In genomic region chr2:181580131-181580772, GRCm38 (mm10) we compare ENCODE assay signal across 8 mouse cellular contexts. TPM values are rescaled to one million over a fixed set of nuclear protein-coding genes. Genes with fewer than 3 reads are reported as not detected.
DNase-seq lines count a peak whose midpoint lies in the region; ATAC-seq and TF ChIP-seq lines count a peak whose summit lies in the region.

No protein-coding gene starts in this region.

- H3K79me2 ChIP-seq in heart, adult 2 months (replicated peaks; ENCODE audit: control insufficient read depth, insufficient read depth, low read length): no peaks in the 10 kb centered on the region

- H3K4me3 ChIP-seq in heart, adult 2 months: peak overlapping the region; percentile 80
- H3K4me3 ChIP-seq in ES-E14 (ENCODE audit: insufficient read depth in 1 of 2, low read depth in 1 of 2, low read length in 2 of 2, poor library complexity in 1 of 2, severe bottlenecking in 1 of 2): peak overlapping the region; percentile 61 to 90
- peak overlapping the region; percentile 83 for H3K4me3 ChIP-seq in heart, postnatal 0 days (ENCODE audit: low read depth, low read length)
- peak overlapping the region; percentile 79 for H3K4me3 ChIP-seq in midbrain, embryonic 11.5 days (ENCODE audit: low read depth, low read length)

- H3K27ac ChIP-seq in heart, adult 2 months: peak overlapping the region; percentile 90
- H3K27ac ChIP-seq in ES-E14 (ENCODE audit: insufficient read depth, low read depth, low read length, poor library complexity, severe bottlenecking): peak overlapping the region; percentile 25; the same call in 1 of the 2 replicates
- H3K27ac ChIP-seq in heart, postnatal 0 days (ENCODE audit: low read depth): peak overlapping the region; percentile 92
- H3K27ac ChIP-seq in midbrain, embryonic 11.5 days (ENCODE audit: low read depth, low read length): no peak overlapping the region

- peaks cover 6% of the 10 kb centered on the region; the same call in 1 of the 2 replicates for H3K4me1 ChIP-seq in heart, adult 2 months (ENCODE audit: control insufficient read depth, insufficient read depth, low read length)
- H3K4me1 ChIP-seq in ES-E14 (ENCODE audit: control insufficient read depth in 2 of 2, insufficient read depth in 2 of 2, low read length in 2 of 2, poor library complexity in 1 of 2): no peaks in the 10 kb centered on the region
- peaks cover 33% of the 10 kb centered on the region for H3K4me1 ChIP-seq in heart, postnatal 0 days (ENCODE audit: control insufficient read depth, insufficient read depth)
- peaks cover 6% of the 10 kb centered on the region for H3K4me1 ChIP-seq in midbrain, embryonic 11.5 days (ENCODE audit: control insufficient read depth, insufficient read depth, low read length)

- no peak for TF ChIP-seq EP300 in heart, adult 2 months (IDR thresholded peaks at IDR 0.05; ENCODE audit: insufficient read depth, low read depth, low read length)
- 0 out of 2 replicates have a peak, but pooled peaks have one; percentile 10 for TF ChIP-seq EP300 in heart, postnatal 0 days (IDR thresholded peaks at IDR 0.05; ENCODE audit: low read depth)

- TF ChIP-seq POLR2A in heart, adult 2 months (IDR thresholded peaks at IDR 0.05; ENCODE audit: insufficient read depth, low read depth, low read length): no peak

- H3K9me3 ChIP-seq in ES-E14 (ENCODE audit: control insufficient read depth, insufficient read depth, low read depth, low read length): no peaks in the 10 kb centered on the region
- no peaks in the 10 kb centered on the region for H3K9me3 ChIP-seq in heart, postnatal 0 days (replicated peaks; ENCODE audit: control insufficient read depth, low read length)
- no peaks in the 10 kb centered on the region for H3K9me3 ChIP-seq in midbrain, embryonic 11.5 days (ENCODE audit: control insufficient read depth, low read length)

- H3K27me3 ChIP-seq in heart, adult 2 months (ENCODE audit: control insufficient read depth, insufficient read depth, low read length): no peaks in the 10 kb centered on the region
- no peaks in the 10 kb centered on the region for H3K27me3 ChIP-seq in heart, postnatal 0 days (ENCODE audit: control insufficient read depth, insufficient read depth, low read length)
- no peaks in the 10 kb centered on the region for H3K27me3 ChIP-seq in midbrain, embryonic 11.5 days (ENCODE audit: control insufficient read depth, insufficient read depth, low read length)

- H3K36me3 ChIP-seq in heart, adult 2 months (ENCODE audit: control insufficient read depth, insufficient read depth, low read length): no peaks in the 10 kb centered on the region
- peaks cover 5% of the 10 kb centered on the region for H3K36me3 ChIP-seq in ES-E14 (ENCODE audit: control insufficient read depth, insufficient read depth, low read length, poor library complexity, severe bottlenecking)
- H3K36me3 ChIP-seq in heart, postnatal 0 days (replicated peaks; ENCODE audit: control insufficient read depth, insufficient read depth, low read length): peaks cover 15% of the 10 kb centered on the region
- peaks cover 4% of the 10 kb centered on the region for H3K36me3 ChIP-seq in midbrain, embryonic 11.5 days (ENCODE audit: control insufficient read depth, insufficient read depth, low read length)

- 70% methylated on average over 5 of the region's 5 CpGs for WGBS in heart, adult 2 months
- 60% methylated on average over 5 of the region's 5 CpGs for WGBS in heart, postnatal 0 days
- 82% methylated on average over 5 of the region's 5 CpGs for WGBS in midbrain, embryonic 11.5 days

- no peak for TF ChIP-seq CTCF in heart, adult 2 months (IDR thresholded peaks at IDR 0.05)
- no peak for TF ChIP-seq CTCF in heart, postnatal 0 days (IDR thresholded peaks at IDR 0.05; ENCODE audit: low read depth)

- peak overlapping the region; percentile 93 for H3K4me2 ChIP-seq in heart, postnatal 0 days (ENCODE audit: low read depth, low read length)
- peak overlapping the region; percentile 95 for H3K4me2 ChIP-seq in midbrain, embryonic 11.5 days

- peak overlapping the region; percentile 64 for H3K9ac ChIP-seq in heart, adult 2 months (ENCODE audit: low read depth, low read length)
- H3K9ac ChIP-seq in ES-E14 (ENCODE audit: insufficient read depth, low read depth, low read length, poor library complexity, severe bottlenecking): peak overlapping the region; percentile 54; the same call in 1 of the 2 replicates
- peak overlapping the region; percentile 76 for H3K9ac ChIP-seq in heart, postnatal 0 days (replicated peaks; ENCODE audit: low read depth, low read length)
- peak overlapping the region; percentile 90 for H3K9ac ChIP-seq in midbrain, embryonic 11.5 days (ENCODE audit: low read length)

- DNase-seq in heart, adult 2 months: peak in 1 of 2 experiments; percentile 1
- no peak for DNase-seq in heart, postnatal 25 days (ENCODE audit: low spot score)
- no peak for DNase-seq in ES-E14 (ENCODE audit: low read depth, low spot score)
- DNase-seq in heart, postnatal 0 days (ENCODE audit: low spot score): no peak
- DNase-seq in midbrain, embryonic 11.5 days (ENCODE audit: low spot score, missing footprints): no peak
- no peak for DNase-seq in layer of hippocampus, postnatal 14 days (ENCODE audit: low spot score in 2 of 2)

- ATAC-seq in heart, postnatal 0 days (ENCODE audit: insufficient read depth, low read depth): no peak
- ATAC-seq in midbrain, embryonic 11.5 days (ENCODE audit: low FRiP score): no peak
- ATAC-seq in erythroid progenitor cell, adult 5-6 weeks (replicated peaks; ENCODE audit: low FRiP score, poor library complexity, severe bottlenecking): no peak
- no peak for ATAC-seq in megakaryocyte-erythroid progenitor cell, adult 5-6 weeks (replicated peaks; ENCODE audit: low FRiP score, low TSS enrichment, poor library complexity, severe bottlenecking)

- in situ Hi-C loops in ES-E14 (cut with MboI; ENCODE audit: low sequenced_read_pairs in 2 of 2, unreplicated experiment in 2 of 2): no loop called here

- intact Hi-C loops in heart, adult 2 months (cut with DNase I): loop anchor here (10.0 kb wide), 1 partner anchor 395 kb away; the partner anchor contains the start of gene Ppdpf
- intact Hi-C loops in heart, postnatal 25 days (cut with DNase I): loop anchor here (2.0 to 5.0 kb wide), 2 partner anchors 59 to 168 kb away; partner anchors contain the start of gene Dnajc5

RNA-seq across cellular contexts. Expression of gene Uckl1, which starts 4.4 kb away (rescaled TPM):
- total RNA-seq in heart, adult 2 months (2021): 10 to 100 TPM; 31.3 to 32.5 TPM
- polyA plus RNA-seq in heart, adult 2 months (2012; rRNA removed): 115 and 156 TPM in 2 replicates
- total RNA-seq in heart, postnatal 25 days (2021): 10 to 100 TPM; 39.0 to 46.7 TPM
- 24.0 and 34.5 TPM in 2 replicates for total RNA-seq in ES-E14 (2012; rRNA removed)
- total RNA-seq in heart, postnatal 0 days (2014; rRNA removed; ENCODE audit: low replicate concordance): 80.0 and 156 TPM in 2 replicates
- polyA plus RNA-seq in heart, postnatal 0 days (2015; fragmentation: Nextera tagmentation; extraction: Ambion mirVana): 59.3 and 61.5 TPM in 2 replicates
- 46.4 and 50.2 TPM in 2 replicates for polyA plus RNA-seq in midbrain, embryonic 11.5 days (2014; fragmentation: Nextera tagmentation; extraction: Ambion mirVana)
- total RNA-seq in erythroid progenitor cell, adult 5-6 weeks (2015; ENCODE audit: low replicate concordance): 26.4 and 37.1 TPM in 2 replicates
- 15.2 and 30.2 TPM in 2 replicates for total RNA-seq in erythroid progenitor cell, adult 5-6 weeks (2017; ENCODE audit: low replicate concordance)
- 102 and 114 TPM in 2 replicates for total RNA-seq in megakaryocyte-erythroid progenitor cell, adult 5-6 weeks (2014; fragmentation: Nextera tagmentation)
- 42.3 and 65.4 TPM in 2 replicates for total RNA-seq in megakaryocyte-erythroid progenitor cell, adult 5-6 weeks (2017)
- 10 to 100 TPM; 52.0 to 53.1 TPM for total RNA-seq in layer of hippocampus, postnatal 14 days (2021)

RNA-seq across cellular contexts. Expression of gene Prpf6, which starts 11.4 kb away (rescaled TPM):
- total RNA-seq in heart, adult 2 months (2021): 10 to 100 TPM; 35.3 to 38.6 TPM
- polyA plus RNA-seq in heart, adult 2 months (2012; rRNA removed): 13.8 and 19.1 TPM in 2 replicates
- total RNA-seq in heart, postnatal 25 days (2021): 10 to 100 TPM; 29.2 to 32.7 TPM
- 58.7 and 67.8 TPM in 2 replicates for total RNA-seq in ES-E14 (2012; rRNA removed)
- 18.5 and 23.4 TPM in 2 replicates for total RNA-seq in heart, postnatal 0 days (2014; rRNA removed; ENCODE audit: low replicate concordance)
- polyA plus RNA-seq in heart, postnatal 0 days (2015; fragmentation: Nextera tagmentation; extraction: Ambion mirVana): 30.7 and 31.8 TPM in 2 replicates
- 77.0 and 82.6 TPM in 2 replicates for polyA plus RNA-seq in midbrain, embryonic 11.5 days (2014; fragmentation: Nextera tagmentation; extraction: Ambion mirVana)
- 11.7 and 13.0 TPM in 2 replicates for total RNA-seq in erythroid progenitor cell, adult 5-6 weeks (2015; ENCODE audit: low replicate concordance)
- 28.1 and 33.1 TPM in 2 replicates for total RNA-seq in erythroid progenitor cell, adult 5-6 weeks (2017; ENCODE audit: low replicate concordance)
- 31.2 and 40.7 TPM in 2 replicates for total RNA-seq in megakaryocyte-erythroid progenitor cell, adult 5-6 weeks (2014; fragmentation: Nextera tagmentation)
- 95.2 and 125 TPM in 2 replicates for total RNA-seq in megakaryocyte-erythroid progenitor cell, adult 5-6 weeks (2017)
- 10 to 100 TPM; 51.2 to 55.5 TPM for total RNA-seq in layer of hippocampus, postnatal 14 days (2021)

RNA-seq across cellular contexts. Expression of gene Zfp512b, which starts 12.4 kb away (rescaled TPM):
- total RNA-seq in heart, adult 2 months (2021): 10 to 100 TPM; 13.2 to 16.9 TPM
- 20.6 and 25.9 TPM in 2 replicates for polyA plus RNA-seq in heart, adult 2 months (2012; rRNA removed)
- 10 to 100 TPM; 18.3 to 18.7 TPM for total RNA-seq in heart, postnatal 25 days (2021)
- 38.2 and 50.7 TPM in 2 replicates for total RNA-seq in ES-E14 (2012; rRNA removed)
- 14.5 and 17.6 TPM in 2 replicates for total RNA-seq in heart, postnatal 0 days (2014; rRNA removed; ENCODE audit: low replicate concordance)
- polyA plus RNA-seq in heart, postnatal 0 days (2015; fragmentation: Nextera tagmentation; extraction: Ambion mirVana): 13.3 and 16.2 TPM in 2 replicates
- polyA plus RNA-seq in midbrain, embryonic 11.5 days (2014; fragmentation: Nextera tagmentation; extraction: Ambion mirVana): 24.6 and 27.0 TPM in 2 replicates
- total RNA-seq in erythroid progenitor cell, adult 5-6 weeks (2015; ENCODE audit: low replicate concordance): 2.5 and 14.8 TPM in 2 replicates
- 0.39 and 4.2 TPM in 2 replicates for total RNA-seq in erythroid progenitor cell, adult 5-6 weeks (2017; ENCODE audit: low replicate concordance)
- total RNA-seq in megakaryocyte-erythroid progenitor cell, adult 5-6 weeks (2014; fragmentation: Nextera tagmentation): 43.1 and 46.6 TPM in 2 replicates
- 7.1 and 21.9 TPM in 2 replicates for total RNA-seq in megakaryocyte-erythroid progenitor cell, adult 5-6 weeks (2017)
- 100 to 1,000 TPM; 108 to 116 TPM for total RNA-seq in layer of hippocampus, postnatal 14 days (2021)

RNA-seq across cellular contexts. Expression of gene Samd10, which starts 18.8 kb away (rescaled TPM):
- total RNA-seq in heart, adult 2 months (2021): 1 to 10 TPM; 1.0 to 1.6 TPM
- 5.1 and 6.4 TPM in 2 replicates for polyA plus RNA-seq in heart, adult 2 months (2012; rRNA removed)
- total RNA-seq in heart, postnatal 25 days (2021): 1 to 10 TPM; 1.2 to 1.4 TPM
- 3.4 TPM in 2 replicates for total RNA-seq in ES-E14 (2012; rRNA removed)
- total RNA-seq in heart, postnatal 0 days (2014; rRNA removed; ENCODE audit: low replicate concordance): 3.6 and 8.0 TPM in 2 replicates
- polyA plus RNA-seq in heart, postnatal 0 days (2015; fragmentation: Nextera tagmentation; extraction: Ambion mirVana): 6.9 and 7.7 TPM in 2 replicates
- 63.4 and 64.4 TPM in 2 replicates for polyA plus RNA-seq in midbrain, embryonic 11.5 days (2014; fragmentation: Nextera tagmentation; extraction: Ambion mirVana)
- 4.0 TPM in 1 of 2 replicates, not detected in the other for total RNA-seq in erythroid progenitor cell, adult 5-6 weeks (2015; ENCODE audit: low replicate concordance)
- total RNA-seq in erythroid progenitor cell, adult 5-6 weeks (2017; ENCODE audit: low replicate concordance): 0.08 and 0.77 TPM in 2 replicates
- 1.6 and 3.5 TPM in 2 replicates for total RNA-seq in megakaryocyte-erythroid progenitor cell, adult 5-6 weeks (2014; fragmentation: Nextera tagmentation)
- total RNA-seq in megakaryocyte-erythroid progenitor cell, adult 5-6 weeks (2017): 0.80 and 2.5 TPM in 2 replicates
- 10 to 100 TPM; 14.6 to 19.5 TPM for total RNA-seq in layer of hippocampus, postnatal 14 days (2021)

RNA-seq across cellular contexts. Expression of gene Dnajc5, which starts 60.0 kb away (rescaled TPM):
- 10 to 100 TPM; 62.3 to 71.5 TPM for total RNA-seq in heart, adult 2 months (2021)
- 43.4 and 68.9 TPM in 2 replicates for polyA plus RNA-seq in heart, adult 2 months (2012; rRNA removed)
- 10 to 100 TPM; 65.4 to 67.8 TPM for total RNA-seq in heart, postnatal 25 days (2021)
- 67.2 and 87.6 TPM in 2 replicates for total RNA-seq in ES-E14 (2012; rRNA removed)
- total RNA-seq in heart, postnatal 0 days (2014; rRNA removed; ENCODE audit: low replicate concordance): 146 and 190 TPM in 2 replicates
- 60.0 and 72.6 TPM in 2 replicates for polyA plus RNA-seq in heart, postnatal 0 days (2015; fragmentation: Nextera tagmentation; extraction: Ambion mirVana)
- polyA plus RNA-seq in midbrain, embryonic 11.5 days (2014; fragmentation: Nextera tagmentation; extraction: Ambion mirVana): 93.6 and 102 TPM in 2 replicates
- total RNA-seq in erythroid progenitor cell, adult 5-6 weeks (2015; ENCODE audit: low replicate concordance): 14.1 and 25.2 TPM in 2 replicates
- total RNA-seq in erythroid progenitor cell, adult 5-6 weeks (2017; ENCODE audit: low replicate concordance): 21.4 and 23.3 TPM in 2 replicates
- total RNA-seq in megakaryocyte-erythroid progenitor cell, adult 5-6 weeks (2014; fragmentation: Nextera tagmentation): 38.6 and 48.6 TPM in 2 replicates
- total RNA-seq in megakaryocyte-erythroid progenitor cell, adult 5-6 weeks (2017): 34.9 and 38.1 TPM in 2 replicates
- 100 to 1,000 TPM; 271 to 275 TPM for total RNA-seq in layer of hippocampus, postnatal 14 days (2021)
